Mouse (Mus musculus): Measurements from ENCODE around the gene Utrn. TPM values are rescaled to one million over a fixed set of nuclear protein-coding genes. Genes with fewer than 3 reads are reported as not detected.

Gene Utrn
- polyA plus RNA-seq (2012; rRNA removed), result 3.5 and 4.1 TPM in 2 replicates

GRCm38 (mm10) chr10:12869029-12869671 is at the start of gene Utrn:
Gene Utrn, minus strand, starts transcription at chr10:12869365.

Other genes starting within 250 kb of the Utrn start
- 5.1 and 5.7 TPM in 2 replicates for gene Stx11, start 94.9 kb upstream of the Utrn start, polyA plus RNA-seq (2012; rRNA removed)
- 15.7 and 17.4 TPM in 2 replicates for gene Sf3b5, start 136.0 kb upstream of the Utrn start, polyA plus RNA-seq (2012; rRNA removed)
- gene Plagl1, start 191.1 kb upstream of the Utrn start, polyA plus RNA-seq (2012; rRNA removed), result 36.7 and 40.3 TPM in 2 replicates